Mouse (Mus musculus): ENCODE data around the gene Bag5. TPM values are rescaled to one million over a fixed set of nuclear protein-coding genes. Genes with fewer than 3 reads are reported as not detected.

The Bag5 gene
- polyA plus RNA-seq, 1 experiment from 2014 or later, result 16.7 TPM

DNA sequence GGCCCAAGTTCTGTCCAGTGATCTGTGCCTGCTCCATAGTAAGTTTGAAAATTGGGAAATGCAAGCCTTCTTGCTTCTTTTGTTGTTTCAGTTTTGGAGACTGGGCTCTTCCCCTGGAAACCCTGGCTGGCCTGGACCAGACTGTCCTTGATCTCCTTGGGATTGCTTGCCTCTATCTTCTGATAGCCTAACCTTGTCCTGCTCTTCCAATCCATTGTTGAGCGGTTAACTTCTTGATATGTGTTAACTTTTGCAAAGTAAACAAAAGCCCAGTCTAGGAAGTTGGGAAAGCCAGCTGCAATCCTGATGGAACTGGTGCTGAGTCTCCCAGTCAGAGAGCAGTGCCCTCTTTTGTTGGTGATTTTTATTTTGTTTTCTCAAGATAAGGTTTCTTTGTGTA, 14.9 kb upstream of the Bag5 start:
- H3K27me3 ChIP-seq (ENCODE audit: insufficient read depth, low read length), result no peaks in the 10 kb centered on the region
- ATAC-seq (no peak), DNase-seq (no peak)
- H3K9ac ChIP-seq (replicated peaks), result no peak overlapping the region
- no peak overlapping the region for H3K4me2 ChIP-seq (ENCODE audit: low read depth, low read length)
- H3K4me1 ChIP-seq (ENCODE audit: insufficient read depth), result no peaks in the 10 kb centered on the region; the same call in 1 of the 2 replicates
- WGBS (ENCODE audit: insufficient replicate concordance), result 67% methylated on average over 1 of the region's 1 CpGs
- TF ChIP-seq CTCF (IDR thresholded peaks at IDR 0.05; ENCODE audit: low read depth) (no peak), EP300 (IDR thresholded peaks at IDR 0.05; ENCODE audit: low read depth) (no peak)
- no peak overlapping the region for H3K27ac ChIP-seq (ENCODE audit: low read depth)
- H3K9me3 ChIP-seq (ENCODE audit: low read length), result no peaks in the 10 kb centered on the region
- H3K36me3 ChIP-seq (replicated peaks; ENCODE audit: insufficient read depth, low read length), result peaks cover 10% of the 10 kb centered on the region
- H3K4me3 ChIP-seq (ENCODE audit: low read depth, low read length), result no peak overlapping the region

DNA sequence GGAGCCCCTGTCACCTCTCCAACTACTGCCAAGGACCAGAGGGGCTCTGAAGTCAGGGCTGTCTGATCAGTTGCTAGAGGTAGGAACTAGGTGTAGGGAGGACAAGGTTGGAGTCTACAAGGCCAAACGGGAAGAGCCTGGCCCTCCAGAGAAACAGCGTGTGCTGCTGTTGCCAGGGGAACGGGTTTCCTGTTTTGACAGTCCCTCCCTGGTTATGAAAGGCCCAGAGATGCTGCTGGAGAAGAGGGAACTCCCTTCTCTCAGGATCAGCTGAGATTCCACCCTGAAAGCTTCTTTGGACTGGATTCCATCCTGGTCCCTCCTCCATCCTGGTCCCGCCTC, 13.0 kb upstream of the Bag5 start:
- ATAC-seq (0 out of 2 replicates have a peak, but pooled peaks have one; percentile 12), DNase-seq (no peak)
- Histone ChIP-seq H3K4me1 (ENCODE audit: insufficient read depth) (no peaks in the 10 kb centered on the region; the same call in 1 of the 2 replicates), H3K9me3 (ENCODE audit: low read length) (no peaks in the 10 kb centered on the region), H3K4me2 (ENCODE audit: low read depth, low read length) (no peak overlapping the region), H3K27ac (ENCODE audit: low read depth) (no peak overlapping the region), H3K36me3 (replicated peaks; ENCODE audit: insufficient read depth, low read length) (peaks cover 9% of the 10 kb centered on the region), H3K4me3 (ENCODE audit: low read depth, low read length) (no peak overlapping the region), H3K9ac (replicated peaks) (no peak overlapping the region), H3K27me3 (ENCODE audit: insufficient read depth, low read length) (no peaks in the 10 kb centered on the region)
- TF ChIP-seq EP300 (IDR thresholded peaks at IDR 0.05; ENCODE audit: low read depth) (no peak), CTCF (IDR thresholded peaks at IDR 0.05; ENCODE audit: low read depth) (no peak)
- WGBS (ENCODE audit: insufficient replicate concordance), result 44% methylated on average over 4 of the region's 4 CpGs

GRCm38 (mm10) chr12:111725338-111726121, 12.5 kb upstream of the Bag5 start:
- no peaks in the 10 kb centered on the region for H3K27me3 ChIP-seq (ENCODE audit: insufficient read depth, low read length)
- H3K4me3 ChIP-seq (ENCODE audit: low read depth, low read length), result no peak overlapping the region
- no peak overlapping the region for H3K4me2 ChIP-seq (ENCODE audit: low read depth, low read length)
- 80% methylated on average over 12 of the region's 12 CpGs for WGBS (ENCODE audit: insufficient replicate concordance)
- H3K36me3 ChIP-seq (replicated peaks; ENCODE audit: insufficient read depth, low read length), result peaks cover 9% of the 10 kb centered on the region
- no peak overlapping the region for H3K9ac ChIP-seq (replicated peaks)
- ATAC-seq, result no peak
- TF ChIP-seq EP300 (IDR thresholded peaks at IDR 0.05; ENCODE audit: low read depth) (no peak), CTCF (IDR thresholded peaks at IDR 0.05; ENCODE audit: low read depth) (no peak)
- DNase-seq, result no peak
- no peak overlapping the region for H3K27ac ChIP-seq (ENCODE audit: low read depth)
- H3K9me3 ChIP-seq (ENCODE audit: low read length), result no peaks in the 10 kb centered on the region
- H3K4me1 ChIP-seq (ENCODE audit: insufficient read depth), result no peaks in the 10 kb centered on the region; the same call in 1 of the 2 replicates

DNA sequence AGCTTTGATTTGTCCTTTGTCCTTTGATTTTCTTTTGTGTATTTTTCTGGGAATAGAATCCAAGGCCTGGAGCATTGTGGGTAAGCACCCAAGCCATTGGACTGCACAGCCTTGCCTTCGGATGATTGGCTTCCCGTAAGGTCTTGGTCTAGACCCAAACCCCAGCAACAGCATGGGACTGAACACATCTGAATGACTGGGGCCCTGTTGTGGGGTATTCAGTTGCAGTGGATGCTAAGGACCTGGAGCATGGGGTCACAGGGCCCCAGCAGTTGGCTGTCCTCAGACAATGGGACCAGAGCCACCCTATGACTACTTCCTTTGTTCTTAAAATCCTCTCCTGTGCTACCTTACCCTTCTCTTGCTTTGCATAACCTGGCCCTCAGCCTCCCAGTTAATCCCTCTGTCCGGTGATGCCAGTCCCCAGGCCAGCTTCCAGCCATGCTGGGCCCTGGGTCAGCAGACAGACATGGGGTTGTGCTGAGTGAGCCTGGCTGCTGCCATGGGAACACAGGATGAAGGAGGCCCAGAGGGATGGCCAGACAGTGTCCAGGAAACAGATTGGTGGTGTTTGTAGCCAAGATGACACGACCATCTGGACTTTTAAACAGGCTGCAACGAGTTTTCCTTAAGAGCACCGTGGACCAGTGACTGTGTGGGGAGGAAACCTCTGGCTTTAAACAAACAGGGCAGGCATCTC, 11.7 kb upstream of the Bag5 start:
- no peak for DNase-seq
- H3K27me3 ChIP-seq (ENCODE audit: insufficient read depth, low read length), result no peaks in the 10 kb centered on the region
- no peak overlapping the region for H3K4me2 ChIP-seq (ENCODE audit: low read depth, low read length)
- H3K9ac ChIP-seq (replicated peaks), result no peak overlapping the region
- TF ChIP-seq CTCF (IDR thresholded peaks at IDR 0.05; ENCODE audit: low read depth), result no peak
- no peaks in the 10 kb centered on the region for H3K9me3 ChIP-seq (ENCODE audit: low read length)
- no peak for ATAC-seq
- no peaks in the 10 kb centered on the region; the same call in 1 of the 2 replicates for H3K4me1 ChIP-seq (ENCODE audit: insufficient read depth)
- H3K27ac ChIP-seq (ENCODE audit: low read depth), result no peak overlapping the region
- 77% methylated on average over 6 of the region's 6 CpGs for WGBS (ENCODE audit: insufficient replicate concordance)
- H3K36me3 ChIP-seq (replicated peaks; ENCODE audit: insufficient read depth, low read length), result peaks cover 8% of the 10 kb centered on the region
- no peak overlapping the region for H3K4me3 ChIP-seq (ENCODE audit: low read depth, low read length)

- 73% methylated on average over 9 of the region's 9 CpGs for WGBS (ENCODE audit: insufficient replicate concordance)
Observed at GRCm38 (mm10) chr12:111722654-111723053, 9.6 kb upstream of the Bag5 start.

DNA sequence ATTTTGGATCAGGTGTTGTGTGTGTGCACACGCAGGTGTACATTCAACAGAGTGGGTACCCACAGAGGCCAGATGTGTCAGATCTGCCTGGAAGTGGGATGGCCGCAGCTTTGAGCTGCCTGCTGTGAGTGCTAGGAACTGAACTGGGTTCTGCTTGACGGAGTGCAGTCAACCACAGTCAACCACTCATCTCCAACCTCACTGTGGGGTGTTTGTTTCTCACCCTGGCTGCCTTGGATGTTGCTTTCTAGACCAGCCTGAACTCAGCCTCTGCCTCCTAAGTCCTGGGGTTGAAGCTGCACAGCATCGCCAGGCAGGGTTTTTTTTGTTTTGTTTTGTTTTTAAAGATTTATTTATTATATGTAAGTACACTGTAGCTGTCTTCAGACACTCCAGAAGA, 7.2 kb upstream of the Bag5 start:
- no peak overlapping the region for H3K4me3 ChIP-seq (ENCODE audit: low read depth, low read length)
- no peak overlapping the region for H3K27ac ChIP-seq (ENCODE audit: low read depth)
- 88% methylated on average over 4 of the region's 4 CpGs for WGBS (ENCODE audit: insufficient replicate concordance)
- DNase-seq (no peak), ATAC-seq (no peak)
- H3K4me2 ChIP-seq (ENCODE audit: low read depth, low read length), result no peak overlapping the region
- H3K36me3 ChIP-seq (replicated peaks; ENCODE audit: insufficient read depth, low read length), result peaks cover 5% of the 10 kb centered on the region
- no peaks in the 10 kb centered on the region for H3K9me3 ChIP-seq (ENCODE audit: low read length)
- H3K9ac ChIP-seq (replicated peaks), result no peak overlapping the region
- no peaks in the 10 kb centered on the region for H3K4me1 ChIP-seq (ENCODE audit: insufficient read depth)
- H3K27me3 ChIP-seq (ENCODE audit: insufficient read depth, low read length), result no peaks in the 10 kb centered on the region
- TF ChIP-seq EP300 (IDR thresholded peaks at IDR 0.05; ENCODE audit: low read depth) (no peak), CTCF (IDR thresholded peaks at IDR 0.05; ENCODE audit: low read depth) (no peak)

More at GRCm38 (mm10) chr12:111722654-111723053, 9.6 kb upstream of the Bag5 start:
- no peak overlapping the region for H3K9ac ChIP-seq (replicated peaks)
- peak; percentile 70 for TF ChIP-seq CTCF (IDR thresholded peaks at IDR 0.05; ENCODE audit: low read depth)
- TF ChIP-seq EP300 (IDR thresholded peaks at IDR 0.05; ENCODE audit: low read depth), result no peak
- no peak for ATAC-seq
- H3K4me1 ChIP-seq (ENCODE audit: insufficient read depth), result no peaks in the 10 kb centered on the region; the same call in 1 of the 2 replicates
- no peak overlapping the region for H3K4me2 ChIP-seq (ENCODE audit: low read depth, low read length)
- H3K36me3 ChIP-seq (replicated peaks; ENCODE audit: insufficient read depth, low read length), result peaks cover 6% of the 10 kb centered on the region
- H3K27ac ChIP-seq (ENCODE audit: low read depth), result no peak overlapping the region
- DNase-seq, result peak; percentile 66
- no peaks in the 10 kb centered on the region for H3K9me3 ChIP-seq (ENCODE audit: low read length)
- H3K4me3 ChIP-seq (ENCODE audit: low read depth, low read length), result no peak overlapping the region
- no peaks in the 10 kb centered on the region for H3K27me3 ChIP-seq (ENCODE audit: insufficient read depth, low read length)

All from liver, postnatal 0 days (tissue).